Mouse (Mus musculus) liver, adult 2 months (tissue): ENCODE measurements around the gene Pfdn4.

Experiments
- CTCF ChIP-seq: fragments of 200-500 bp; IDR thresholded peaks from 2 replicates; pipeline ENCODE4 v1.5.1; 2011; ENCODE audit warnings: low read depth, low read length, control low read depth
- POLR2A ChIP-seq: fragments of 200-500 bp; IDR thresholded peaks from 2 replicates; pipeline ENCODE4 v1.6.1; 2011; ENCODE audit warnings: low read length, control low read depth; ENCODE audit not compliant: insufficient read depth; ENCODE audit errors: extremely low read depth

- no peak for TF ChIP-seq POLR2A
- TF ChIP-seq CTCF = no peak
These were observed 43.0 kb downstream of the Pfdn4 start for GRCm38 (mm10) chr2:170539211-170539610.
